Mouse (Mus musculus) heart, embryonic 10.5 days (tissue): ENCODE data around the gene Igfbp6. TPM values are rescaled to one million over a fixed set of nuclear protein-coding genes. Genes with fewer than 3 reads are reported as not detected.

ENCODE experiments used
- DNase-seq: peaks from one replicate; pipeline ENCODE4 v3.0.0-alpha.2; 2017; ENCODE audit warnings: low spot score
- H3K27ac ChIP-seq: fragments of 300-500 bp; sonication (generic); 2 replicates; pipeline ENCODE4 v1.5.1; 2016; ENCODE audit warnings: mild to moderate bottlenecking
- H3K27me3 ChIP-seq: fragments of 300-500 bp; sonication (generic); 2 replicates; pipeline ENCODE4 v1.6.1; 2016; ENCODE audit warnings: mild to moderate bottlenecking; ENCODE audit not compliant: poor library complexity, insufficient read depth, severe bottlenecking
- H3K36me3 ChIP-seq: fragments of 300-500 bp; sonication (generic); 2 replicates; pipeline ENCODE4 v1.6.1; 2016; ENCODE audit warnings: mild to moderate bottlenecking, moderate library complexity
- H3K4me1 ChIP-seq: fragments of 300-500 bp; sonication (generic); 2 replicates; pipeline ENCODE4 v1.6.1; 2016; ENCODE audit warnings: mild to moderate bottlenecking
- H3K4me3 ChIP-seq: fragments of 300-500 bp; sonication (generic); 2 replicates; pipeline ENCODE4 v1.5.1; 2016; ENCODE audit warnings: mild to moderate bottlenecking, moderate library complexity
- H3K9me3 ChIP-seq: fragments of 300-500 bp; sonication (generic); 2 replicates; pipeline ENCODE4 v1.6.1; 2016; ENCODE audit warnings: mild to moderate bottlenecking, moderate library complexity
- WGBS: fragments of 180-500 bp; shearing (Covaris S2); methylation state at CpG from one replicate; pipeline ENCODE4 v1.1.7; 2016; 5-methylcytosine and 5-hydroxymethylcytosine counted together
- polyA plus RNA-seq: library from polyadenylated mRNA; unstranded; fragments of >200 nt; fragmentation: Nextera tagmentation; extraction: Ambion mirVana; gene quantifications from 2 replicates; pipeline ENCODE4 v1.2.1, GENCODE M21; 2016

The Igfbp6 gene
- polyA plus RNA-seq, 1 experiment from 2014 or later = 0.67 TPM

GRCm38 (mm10) chr15:102178279-102178678 is 34.1 kb downstream of the Igfbp6 start:
- Histone ChIP-seq H3K4me1 (no peaks in the 10 kb centered on the region), H3K36me3 (peaks cover 16% of the 10 kb centered on the region), H3K27ac (no peak overlapping the region), H3K4me3 (no peak overlapping the region), H3K27me3 (no peaks in the 10 kb centered on the region), H3K9me3 (no peaks in the 10 kb centered on the region)
- DNase-seq = no peak
- WGBS = 22% methylated on average over 6 of the region's 6 CpGs

- DNase-seq = no peak
- WGBS = 74% methylated on average over 9 of the region's 9 CpGs
- Histone ChIP-seq H3K9me3 (no peaks in the 10 kb centered on the region), H3K4me1 (no peaks in the 10 kb centered on the region), H3K27me3 (no peaks in the 10 kb centered on the region), H3K27ac (no peak overlapping the region), H3K36me3 (peaks cover 22% of the 10 kb centered on the region), H3K4me3 (no peak overlapping the region)
These were observed 34.9 kb downstream of the Igfbp6 start for GRCm38 (mm10) chr15:102179106-102179505.

DNA sequence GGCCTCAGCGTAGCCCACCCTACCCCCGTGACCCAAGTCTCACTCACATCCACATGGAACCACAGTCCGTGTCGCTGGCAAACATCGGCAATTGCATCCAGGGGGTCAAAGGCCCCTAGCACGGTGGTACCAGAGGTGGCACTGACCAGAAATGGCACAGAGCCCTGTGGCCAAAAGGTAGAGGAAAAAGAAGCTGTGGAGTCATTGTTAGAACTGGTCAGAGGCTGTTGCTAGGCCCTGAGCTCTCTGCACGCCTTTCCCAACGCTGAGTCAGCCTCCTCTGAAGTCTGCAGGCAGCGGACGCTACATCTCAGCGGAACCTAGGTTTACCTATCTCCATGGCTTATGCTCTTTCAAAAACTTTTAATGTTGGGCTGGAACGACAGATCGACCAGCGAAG is 35.8 kb downstream of the Igfbp6 start:
- peaks cover 30% of the 10 kb centered on the region for H3K36me3 ChIP-seq
- WGBS = 88% methylated on average over 14 of the region's 14 CpGs
- DNase-seq = no peak

DNA sequence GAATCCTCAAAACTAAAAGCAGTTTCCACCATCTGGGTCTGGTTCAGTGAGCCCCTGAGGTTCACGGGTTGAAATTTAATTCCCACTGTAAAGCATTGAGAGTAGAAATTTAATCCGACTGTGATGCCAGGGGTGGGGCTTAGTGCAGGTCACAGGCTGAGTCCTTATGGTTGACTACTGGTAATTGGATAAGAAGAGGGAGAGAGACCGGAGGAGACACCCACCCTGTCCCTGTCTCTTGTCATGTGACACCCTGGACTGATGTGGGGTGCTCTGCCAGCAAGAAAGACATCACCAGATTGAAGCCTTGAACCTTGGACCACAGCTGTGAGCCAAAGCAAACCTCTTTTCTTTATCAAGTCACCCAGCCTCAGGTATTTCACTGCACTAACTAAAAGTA is 38.9 kb downstream of the Igfbp6 start:
- DNase-seq = no peak
- no peak overlapping the region for H3K27ac ChIP-seq
- H3K36me3 ChIP-seq = peaks cover 48% of the 10 kb centered on the region
- H3K9me3 ChIP-seq = no peaks in the 10 kb centered on the region
- H3K4me3 ChIP-seq = no peak overlapping the region
- no peaks in the 10 kb centered on the region for H3K27me3 ChIP-seq
- peaks cover 14% of the 10 kb centered on the region for H3K4me1 ChIP-seq
- WGBS = 75% methylated on average over 3 of the region's 3 CpGs

More for the DNA sequence above, 35.8 kb downstream of the Igfbp6 start:
- Histone ChIP-seq H3K4me3 (no peak overlapping the region), H3K4me1 (no peaks in the 10 kb centered on the region), H3K27me3 (no peaks in the 10 kb centered on the region), H3K27ac (no peak overlapping the region), H3K9me3 (no peaks in the 10 kb centered on the region)

- Histone ChIP-seq H3K4me1 (peaks cover 26% of the 10 kb centered on the region), H3K36me3 (peaks cover 38% of the 10 kb centered on the region)
- 81% methylated on average over 11 of the region's 11 CpGs for WGBS
These were observed 42.1 kb downstream of the Igfbp6 start for GRCm38 (mm10) chr15:102186239-102186638.

GRCm38 (mm10) chr15:102188096-102188495 is 43.9 kb downstream of the Igfbp6 start:
- Histone ChIP-seq H3K27me3 (peaks cover 5% of the 10 kb centered on the region; the same call in 1 of the 2 replicates), H3K4me3 (no peak overlapping the region), H3K9me3 (no peaks in the 10 kb centered on the region), H3K4me1 (peaks cover 43% of the 10 kb centered on the region), H3K36me3 (peaks cover 38% of the 10 kb centered on the region), H3K27ac (peak overlapping the region; percentile 32; the same call in 1 of the 2 replicates)
- 86% methylated on average over 10 of the region's 10 CpGs for WGBS
- DNase-seq = no peak

More at GRCm38 (mm10) chr15:102186239-102186638, 42.1 kb downstream of the Igfbp6 start:
- no peaks in the 10 kb centered on the region for H3K9me3 ChIP-seq
- no peak overlapping the region for H3K27ac ChIP-seq
- peaks cover 5% of the 10 kb centered on the region; the same call in 1 of the 2 replicates for H3K27me3 ChIP-seq
- no peak overlapping the region for H3K4me3 ChIP-seq
- DNase-seq = no peak

DNA sequence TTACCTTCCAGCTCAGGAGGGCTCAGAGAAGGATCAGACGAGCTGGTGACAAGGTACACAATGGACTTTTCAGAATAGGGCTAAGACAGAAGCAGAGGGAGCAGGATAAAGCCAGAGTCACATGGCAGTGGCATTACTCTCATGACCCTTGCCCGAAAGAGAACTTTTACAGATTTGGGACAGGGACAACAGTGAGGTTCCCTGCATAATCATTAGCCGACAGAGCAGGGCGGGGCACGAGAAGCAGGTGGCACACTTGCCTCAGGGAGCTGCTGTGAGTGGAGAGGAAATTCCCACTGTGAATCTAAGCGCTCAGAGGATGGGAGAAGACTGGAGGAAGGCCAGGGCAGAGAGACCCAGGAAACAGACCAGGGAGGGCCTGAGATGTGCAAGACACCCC is 44.7 kb downstream of the Igfbp6 start:
- H3K36me3 ChIP-seq = peaks cover 34% of the 10 kb centered on the region
- no peaks in the 10 kb centered on the region for H3K9me3 ChIP-seq
- peaks cover 43% of the 10 kb centered on the region for H3K4me1 ChIP-seq
- WGBS = 68% methylated on average over 6 of the region's 6 CpGs
- H3K27me3 ChIP-seq = peaks cover 5% of the 10 kb centered on the region; the same call in 1 of the 2 replicates
- no peak for DNase-seq
- H3K4me3 ChIP-seq = no peak overlapping the region
- H3K27ac ChIP-seq = no peak overlapping the region

DNA sequence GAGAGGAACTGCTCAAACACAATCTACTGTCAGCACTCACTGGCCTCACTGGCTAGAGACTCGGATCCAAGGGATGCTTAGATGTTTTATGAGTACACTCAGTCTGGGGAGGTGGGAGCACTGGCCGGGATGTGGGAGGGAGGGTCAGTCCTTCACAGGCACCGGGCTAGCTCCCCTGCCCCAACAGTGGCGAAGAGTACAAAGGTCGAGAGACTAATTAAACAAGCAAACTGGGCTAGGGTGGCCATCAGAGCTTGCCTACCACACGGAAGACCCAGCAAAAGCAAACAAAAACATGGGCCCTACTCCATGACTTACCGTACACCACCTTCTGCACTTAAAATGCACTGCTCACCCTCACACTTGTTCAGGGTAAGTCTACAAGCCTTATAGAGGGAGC is 47.5 kb downstream of the Igfbp6 start:
- Histone ChIP-seq H3K27ac (no peak overlapping the region), H3K27me3 (peaks cover 5% of the 10 kb centered on the region; the same call in 1 of the 2 replicates), H3K9me3 (no peaks in the 10 kb centered on the region), H3K4me3 (no peak overlapping the region), H3K36me3 (peaks cover 10% of the 10 kb centered on the region; the same call in 1 of the 2 replicates), H3K4me1 (peaks cover 40% of the 10 kb centered on the region)
- no peak for DNase-seq
- 69% methylated on average over 7 of the region's 7 CpGs for WGBS

GRCm38 (mm10) chr15:102192271-102192812 is 48.2 kb downstream of the Igfbp6 start:
- no peak overlapping the region; the same call in 1 of the 2 replicates for H3K27ac ChIP-seq
- peaks cover 34% of the 10 kb centered on the region for H3K4me1 ChIP-seq
- H3K4me3 ChIP-seq = no peak overlapping the region
- DNase-seq = no peak
- peaks cover 5% of the 10 kb centered on the region; the same call in 1 of the 2 replicates for H3K36me3 ChIP-seq
- H3K27me3 ChIP-seq = peaks cover 5% of the 10 kb centered on the region; the same call in 1 of the 2 replicates
- H3K9me3 ChIP-seq = no peaks in the 10 kb centered on the region
- 51% methylated on average over 7 of the region's 7 CpGs for WGBS

DNA sequence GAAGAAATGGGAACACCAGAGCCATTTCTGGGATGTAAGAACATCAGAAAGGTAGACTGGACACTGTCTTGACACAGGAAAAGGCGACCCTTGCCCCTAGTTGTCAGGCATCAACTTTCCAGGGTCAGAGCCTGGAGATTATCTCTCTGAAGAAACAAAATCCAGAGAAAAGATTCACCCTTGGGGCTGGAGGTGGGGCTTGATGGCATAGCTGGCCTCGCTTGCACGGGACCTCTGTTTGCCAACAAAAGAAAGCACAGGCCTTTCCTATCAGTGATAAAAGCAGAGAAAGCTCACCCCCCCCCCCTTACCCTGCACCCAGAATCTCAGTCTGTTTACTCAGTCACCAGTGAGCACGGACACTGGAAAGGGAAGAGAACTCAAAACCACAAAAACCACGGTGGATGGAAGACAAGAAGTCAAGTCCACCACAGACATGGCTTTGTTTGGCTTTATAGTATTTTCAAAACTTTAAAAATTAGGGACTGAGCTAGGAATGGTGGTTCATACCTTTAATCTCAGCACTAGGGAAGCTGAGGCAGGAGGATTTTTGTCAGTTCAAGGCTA is 48.7 kb downstream of the Igfbp6 start:
- Histone ChIP-seq H3K27me3 (peaks cover 5% of the 10 kb centered on the region; the same call in 1 of the 2 replicates), H3K4me3 (no peak overlapping the region), H3K27ac (no peak overlapping the region), H3K36me3 (peaks cover 3% of the 10 kb centered on the region), H3K4me1 (peaks cover 31% of the 10 kb centered on the region), H3K9me3 (no peaks in the 10 kb centered on the region)
- no peak for DNase-seq
- 29% methylated on average over 5 of the region's 5 CpGs for WGBS

GRCm38 (mm10) chr15:102193652-102194051 is 49.5 kb downstream of the Igfbp6 start:
- 88% methylated on average over 4 of the region's 4 CpGs for WGBS
- H3K4me3 ChIP-seq = no peak overlapping the region
- no peaks in the 10 kb centered on the region for H3K9me3 ChIP-seq
- H3K27ac ChIP-seq = no peak overlapping the region
- H3K4me1 ChIP-seq = peaks cover 23% of the 10 kb centered on the region
- H3K36me3 ChIP-seq = no peaks in the 10 kb centered on the region; the same call in 1 of the 2 replicates
- peaks cover 1% of the 10 kb centered on the region; the same call in 1 of the 2 replicates for H3K27me3 ChIP-seq
- no peak for DNase-seq

DNA sequence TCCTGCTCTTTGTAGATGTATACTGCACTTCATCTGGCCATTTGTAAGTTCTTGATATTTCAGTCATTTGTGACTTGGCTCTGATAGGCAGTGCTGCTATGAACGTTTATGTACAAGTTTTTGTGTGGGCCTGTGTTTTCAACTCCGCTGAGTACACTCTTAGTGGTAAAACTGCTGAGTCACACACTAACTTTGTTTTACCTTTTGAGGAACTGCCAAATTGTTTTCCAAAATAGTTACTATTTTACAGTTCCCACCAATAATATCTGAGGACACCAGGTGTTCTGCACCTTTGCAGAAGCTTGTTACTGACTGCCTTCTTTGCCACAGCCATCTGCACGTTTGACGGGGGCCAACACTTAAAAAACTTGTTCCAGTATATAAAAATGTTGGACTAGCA is 50.3 kb downstream of the Igfbp6 start:
- no peak overlapping the region for H3K4me3 ChIP-seq
- no peak for DNase-seq
- WGBS = 85% methylated on average over 4 of the region's 4 CpGs
- H3K27ac ChIP-seq = no peak overlapping the region
- peaks cover 19% of the 10 kb centered on the region for H3K4me1 ChIP-seq
- no peaks in the 10 kb centered on the region for H3K9me3 ChIP-seq
- no peaks in the 10 kb centered on the region for H3K27me3 ChIP-seq
- no peaks in the 10 kb centered on the region; the same call in 1 of the 2 replicates for H3K36me3 ChIP-seq

- H3K4me3 ChIP-seq = no peak overlapping the region
- no peaks in the 10 kb centered on the region for H3K9me3 ChIP-seq
- no peak for DNase-seq
- no peaks in the 10 kb centered on the region; the same call in 1 of the 2 replicates for H3K36me3 ChIP-seq
- no peak overlapping the region for H3K27ac ChIP-seq
- 78% methylated on average over 4 of the region's 4 CpGs for WGBS
- no peaks in the 10 kb centered on the region for H3K27me3 ChIP-seq
- H3K4me1 ChIP-seq = peaks cover 19% of the 10 kb centered on the region
These were observed 51.2 kb downstream of the Igfbp6 start for GRCm38 (mm10) chr15:102195373-102195772.
